Mouse (Mus musculus): ENCODE measurements at regions not wholly inside any gene's neighbourhood (a gene's known extent, or its start where the extent isn't known, plus 50 kb on each side); places are given as distances from the start of the nearest gene placed in this dataset.

GRCm38 (mm10) chr15:97578046-97578445, 127.6 kb downstream of the Rpap3 start:
- no peak for TF ChIP-seq CTCF (IDR thresholded peaks at IDR 0.05)
- ChIA-PET POLR2A (no interaction called here), CTCF (no interaction called here)
- ATAC-seq (no peak), DNase-seq (ENCODE audit: low read depth, low spot score) (no peak)
- in situ Hi-C loops (cut with MboI; ENCODE audit: low pct_unique_long_range_greater_than_20kb): loop anchor here (5.0 kb wide), 1 partner anchor 336 kb away; no protein-coding TSS in a partner anchor
- no peaks in the 10 kb centered on the region for H3K27me3 ChIP-seq

- in situ Hi-C loops (cut with MboI; ENCODE audit: low pct_unique_long_range_greater_than_20kb): loop anchor here (5.0 kb wide), 1 partner anchor 335 kb away; no protein-coding TSS in a partner anchor
- DNase-seq (ENCODE audit: low read depth, low spot score): no peak
- no peak for ATAC-seq
- no peaks in the 10 kb centered on the region for H3K27me3 ChIP-seq
- ChIA-PET CTCF (interaction anchor here (1.8 kb wide), 1 partner anchor 89 kb away, joined by 6 read pairs; no protein-coding TSS in a partner anchor), POLR2A (no interaction called here)
- TF ChIP-seq CTCF (IDR thresholded peaks at IDR 0.05): no peak
Measured at GRCm38 (mm10) chr15:97577196-97577595, 128.4 kb downstream of the Rpap3 start.

GRCm38 (mm10) chr15:97572639-97573038, 133.0 kb downstream of the Rpap3 start:
- no peak for TF ChIP-seq CTCF (IDR thresholded peaks at IDR 0.05)
- DNase-seq (ENCODE audit: low read depth, low spot score): no peak
- H3K27me3 ChIP-seq: no peaks in the 10 kb centered on the region
- ATAC-seq: no peak
- POLR2A ChIA-PET: no interaction called here
- CTCF ChIA-PET: interaction anchor here (1.4 kb wide), 1 partner anchor 9 kb away, joined by 6 read pairs; no protein-coding TSS in a partner anchor
- in situ Hi-C loops (cut with MboI; ENCODE audit: low pct_unique_long_range_greater_than_20kb): no loop called here

- DNase-seq (ENCODE audit: low read depth, low spot score): no peak
- H3K27me3 ChIP-seq: no peaks in the 10 kb centered on the region
- POLR2A ChIA-PET: no interaction called here
- no peak for TF ChIP-seq CTCF (IDR thresholded peaks at IDR 0.05)
- CTCF ChIA-PET: interaction anchor here (1.1 to 1.4 kb wide), 2 partner anchors 10 to 94 kb away, joined by 3 to 6 read pairs; no protein-coding TSS in a partner anchor
- ATAC-seq: no peak
- in situ Hi-C loops (cut with MboI; ENCODE audit: low pct_unique_long_range_greater_than_20kb): no loop called here
Measured at GRCm38 (mm10) chr15:97571885-97572284, 133.7 kb downstream of the Rpap3 start.

- CTCF ChIA-PET: no interaction called here
Measured at GRCm38 (mm10) chr15:97560096-97560495, 145.5 kb downstream of the Rpap3 start.

GRCm38 (mm10) chr15:97558725-97559124, 146.9 kb downstream of the Rpap3 start:
- CTCF ChIA-PET: no interaction called here
- DNase-seq (ENCODE audit: low read depth, low spot score): no peak
- TF ChIP-seq CTCF (IDR thresholded peaks at IDR 0.05): no peak
- POLR2A ChIA-PET: no interaction called here
- no peaks in the 10 kb centered on the region for H3K27me3 ChIP-seq
- no peak for ATAC-seq
- in situ Hi-C loops (cut with MboI; ENCODE audit: low pct_unique_long_range_greater_than_20kb): no loop called here

More at GRCm38 (mm10) chr15:97560096-97560495, 145.5 kb downstream of the Rpap3 start:
- ATAC-seq (no peak), DNase-seq (ENCODE audit: low read depth, low spot score) (no peak)
- in situ Hi-C loops (cut with MboI; ENCODE audit: low pct_unique_long_range_greater_than_20kb): no loop called here
- TF ChIP-seq CTCF (IDR thresholded peaks at IDR 0.05): no peak
- POLR2A ChIA-PET: no interaction called here
- H3K27me3 ChIP-seq: no peaks in the 10 kb centered on the region

- peak; percentile 45 for TF ChIP-seq CTCF (IDR thresholded peaks at IDR 0.05)
- DNase-seq (ENCODE audit: low read depth, low spot score) (no peak), ATAC-seq (no peak)
- ChIA-PET POLR2A (no interaction called here), CTCF (no interaction called here)
- in situ Hi-C loops (cut with MboI; ENCODE audit: low pct_unique_long_range_greater_than_20kb): no loop called here
- H3K27me3 ChIP-seq: no peaks in the 10 kb centered on the region
Measured at GRCm38 (mm10) chr15:97548354-97548753, 157.3 kb downstream of the Rpap3 start.

- in situ Hi-C loops (cut with MboI; ENCODE audit: low pct_unique_long_range_greater_than_20kb): no loop called here
- ChIA-PET CTCF (no interaction called here), POLR2A (no interaction called here)
- TF ChIP-seq CTCF (IDR thresholded peaks at IDR 0.05): peak; percentile 5
- DNase-seq (ENCODE audit: low read depth, low spot score) (no peak), ATAC-seq (no peak)
- H3K27me3 ChIP-seq: no peaks in the 10 kb centered on the region
Measured at GRCm38 (mm10) chr15:97545034-97545433, 160.6 kb downstream of the Rpap3 start.

- ChIA-PET POLR2A (no interaction called here), CTCF (no interaction called here)
- in situ Hi-C loops (cut with MboI; ENCODE audit: low pct_unique_long_range_greater_than_20kb): no loop called here
- no peak for TF ChIP-seq CTCF (IDR thresholded peaks at IDR 0.05)
- DNase-seq (ENCODE audit: low read depth, low spot score) (no peak), ATAC-seq (no peak)
- no peaks in the 10 kb centered on the region for H3K27me3 ChIP-seq
Measured at GRCm38 (mm10) chr15:97541646-97542045, 164.0 kb downstream of the Rpap3 start.

- ATAC-seq (no peak), DNase-seq (ENCODE audit: low read depth, low spot score) (no peak)
- no peak for TF ChIP-seq CTCF (IDR thresholded peaks at IDR 0.05)
- ChIA-PET CTCF (no interaction called here), POLR2A (no interaction called here)
- in situ Hi-C loops (cut with MboI; ENCODE audit: low pct_unique_long_range_greater_than_20kb): no loop called here
- H3K27me3 ChIP-seq: no peaks in the 10 kb centered on the region
Measured at GRCm38 (mm10) chr15:97536145-97536544, 169.5 kb downstream of the Rpap3 start.

GRCm38 (mm10) chr15:97534878-97535277, 170.7 kb downstream of the Rpap3 start:
- ATAC-seq: no peak
- H3K27me3 ChIP-seq: no peaks in the 10 kb centered on the region
- no peak for TF ChIP-seq CTCF (IDR thresholded peaks at IDR 0.05)
- POLR2A ChIA-PET: no interaction called here
- DNase-seq (ENCODE audit: low read depth, low spot score): no peak
- in situ Hi-C loops (cut with MboI; ENCODE audit: low pct_unique_long_range_greater_than_20kb): no loop called here
- CTCF ChIA-PET: no interaction called here

- DNase-seq (ENCODE audit: low read depth, low spot score) (no peak), ATAC-seq (no peak)
- in situ Hi-C loops (cut with MboI; ENCODE audit: low pct_unique_long_range_greater_than_20kb): no loop called here
- TF ChIP-seq CTCF (IDR thresholded peaks at IDR 0.05): no peak
- no peaks in the 10 kb centered on the region for H3K27me3 ChIP-seq
- ChIA-PET CTCF (no interaction called here), POLR2A (no interaction called here)
Measured at GRCm38 (mm10) chr15:97533553-97534291, 171.9 kb downstream of the Rpap3 start.

Measured in Patski (cell line).